Mouse (Mus musculus) right cerebral cortex, postnatal 36 days (tissue): ENCODE results near the gene Dnajc8.

Experiments used
- DNase-seq, 2 experiments: peaks; one replicate each; pipeline ENCODE4 v3.0.0; 2022; ENCODE audit warnings: low spot score in 2 of 2, mixed read lengths in 1 of 2

Dnajc8 gene

DNA sequence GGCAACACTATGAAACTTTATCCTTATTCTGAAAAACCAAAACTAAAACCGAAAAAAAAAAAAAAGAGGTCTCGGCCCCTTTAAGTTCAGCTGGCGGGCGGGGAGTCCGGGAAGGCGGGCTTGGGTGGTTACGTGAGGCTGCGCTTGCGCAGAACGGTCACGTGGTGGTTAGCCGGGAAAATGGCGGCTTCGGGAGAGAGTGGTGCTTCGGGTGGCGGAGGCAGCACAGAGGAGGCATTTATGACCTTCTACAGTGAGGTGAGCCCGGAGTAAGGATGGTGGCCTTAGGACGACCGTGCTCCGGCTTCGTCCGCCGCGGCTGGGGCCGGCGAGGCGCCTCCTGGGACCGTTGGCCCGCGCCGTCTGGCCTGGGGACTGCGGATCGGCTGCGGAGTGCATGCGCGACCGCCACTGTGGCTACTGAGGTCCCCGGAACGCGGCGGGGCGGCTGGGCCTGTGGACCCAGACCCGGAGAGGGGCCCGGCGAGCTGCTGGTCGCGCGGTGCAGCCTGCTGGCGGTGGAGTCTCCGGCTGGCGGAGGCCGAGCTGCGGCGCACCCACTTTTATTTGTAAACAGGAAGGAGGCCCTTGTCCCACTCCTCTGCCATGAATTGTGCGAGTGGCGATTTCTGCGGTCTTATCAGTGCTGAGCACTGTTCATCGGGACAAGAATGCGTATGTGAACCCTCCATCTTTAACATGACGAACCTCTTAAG is at the start of gene Dnajc8:
Gene Dnajc8 (plus strand): TSS at position 145 of the 716 bp plus-strand sequence.
- DNase-seq: peak; percentile 88 to 90

DNA sequence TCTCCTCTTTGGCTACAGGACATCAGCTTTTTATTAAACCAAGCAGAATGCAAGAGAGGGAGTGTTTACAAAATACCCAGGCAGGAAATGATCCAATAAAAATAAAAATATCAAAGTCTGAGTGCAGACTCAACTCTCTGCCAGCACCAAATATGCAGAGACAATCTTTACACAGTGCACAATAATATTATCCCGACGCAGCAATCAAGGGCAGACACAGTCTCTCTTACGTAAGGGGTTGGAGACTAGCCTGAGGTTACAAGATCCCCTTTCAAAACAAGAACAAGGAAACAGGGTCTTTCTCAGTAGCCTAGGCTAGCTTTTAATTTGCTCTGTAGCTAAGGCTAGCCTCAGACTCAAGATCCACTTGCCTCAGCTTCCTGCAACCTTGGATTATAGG is 46.8 kb upstream of the Dnajc8 start:
- no peak for DNase-seq

GRCm38 (mm10) chr4:132488976-132489375 is 46.4 kb upstream of the Dnajc8 start:
- DNase-seq: no peak

DNA sequence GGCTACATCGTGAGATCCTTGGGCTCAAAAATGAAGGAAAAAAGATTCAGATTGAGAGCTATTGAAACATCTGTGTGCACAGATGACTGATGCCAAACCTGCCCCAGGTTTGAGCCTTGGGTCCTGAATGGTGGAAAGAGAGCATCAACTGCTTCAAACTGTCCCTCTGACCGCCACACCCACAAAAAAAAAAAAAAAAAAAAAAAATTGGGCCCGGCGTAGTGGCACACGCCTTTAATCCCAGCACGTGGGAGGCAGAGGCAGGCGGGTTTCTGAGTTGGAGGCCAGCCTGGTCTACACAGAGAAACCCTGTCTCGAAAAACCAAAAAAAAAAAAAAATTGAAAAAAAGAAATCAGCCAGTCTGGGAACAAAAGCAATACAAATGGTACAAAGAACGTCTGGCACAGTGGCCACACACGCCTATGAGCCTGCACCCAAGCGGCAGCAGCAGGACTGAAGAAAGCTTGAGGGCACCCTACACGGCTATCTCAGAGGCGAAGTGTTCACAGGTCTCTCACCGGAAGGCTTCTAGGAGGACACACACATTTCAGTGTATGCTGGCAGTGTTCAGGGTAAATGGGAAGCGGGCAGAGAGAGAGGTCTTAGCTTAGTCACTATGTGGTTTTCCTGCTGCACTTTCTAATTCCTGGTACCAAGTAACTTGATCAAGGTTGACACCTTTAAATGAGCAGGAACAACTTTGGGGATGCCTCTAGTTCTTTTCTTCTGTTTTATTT is 44.9 kb upstream of the Dnajc8 start:
- DNase-seq: no peak

- no peak for DNase-seq
Measured at GRCm38 (mm10) chr4:132491057-132491456, 44.3 kb upstream of the Dnajc8 start.

DNA sequence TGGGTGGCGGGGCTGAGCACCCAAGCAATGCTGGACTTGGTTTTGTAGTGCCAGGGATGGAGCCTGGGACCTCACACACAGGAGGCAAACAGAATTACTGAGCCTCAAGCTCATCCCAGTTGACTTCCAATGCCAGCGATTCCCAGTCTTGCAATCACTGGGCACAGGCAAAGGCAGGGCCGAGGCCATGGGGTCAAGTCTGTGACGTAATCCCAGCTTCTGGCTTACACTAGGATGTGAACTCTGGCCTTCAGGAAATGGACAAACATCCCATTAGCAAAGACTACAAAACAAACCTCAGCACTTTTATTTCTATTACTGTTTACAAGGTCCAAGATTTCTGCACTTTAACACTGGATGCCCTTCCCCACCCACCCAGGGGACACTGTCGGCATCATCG is 43.6 kb upstream of the Dnajc8 start:
- no peak for DNase-seq

DNA sequence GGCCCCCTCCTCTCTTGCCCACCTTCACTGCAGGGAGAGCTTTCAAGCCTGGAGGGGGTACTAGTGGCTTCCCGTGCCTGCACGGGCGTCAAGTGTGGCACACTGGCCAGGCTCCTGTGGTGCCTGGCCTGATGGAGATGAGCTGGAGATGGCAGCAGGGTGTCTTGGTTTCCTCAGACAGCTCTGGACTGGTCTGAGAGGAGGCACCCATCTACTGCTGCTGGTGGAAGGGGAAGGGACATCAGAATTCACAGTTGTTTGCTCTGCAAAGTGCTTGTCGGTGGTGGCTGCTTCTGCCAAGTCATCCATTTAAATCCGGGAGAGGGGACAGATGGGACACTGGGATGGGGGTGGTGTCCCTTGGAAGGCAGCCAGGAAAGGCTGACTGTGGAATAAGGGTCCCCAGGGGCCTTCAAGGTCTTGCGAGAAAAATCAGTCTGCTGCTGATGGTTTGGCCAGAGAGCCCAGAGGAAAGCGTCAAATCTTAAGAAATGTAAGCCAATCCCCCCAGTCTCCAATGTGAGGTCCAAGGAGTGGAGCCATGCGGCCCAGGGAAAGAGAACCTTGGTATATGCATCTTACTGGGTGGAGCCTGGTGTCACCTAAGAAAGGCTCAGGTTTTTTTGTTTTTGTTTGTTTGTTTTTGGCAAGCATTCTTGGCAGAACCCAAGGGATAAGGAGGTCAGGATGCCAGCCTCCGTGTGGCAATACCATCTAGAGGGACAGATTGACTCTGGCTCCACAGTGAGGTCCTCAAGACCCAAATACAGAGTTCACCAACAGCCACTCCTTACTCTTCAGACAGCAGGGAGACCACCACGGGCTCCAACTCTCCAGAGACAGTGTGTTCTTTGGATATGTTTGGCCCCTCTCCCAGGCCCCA is 42.9 kb upstream of the Dnajc8 start:
- DNase-seq: no peak

DNA sequence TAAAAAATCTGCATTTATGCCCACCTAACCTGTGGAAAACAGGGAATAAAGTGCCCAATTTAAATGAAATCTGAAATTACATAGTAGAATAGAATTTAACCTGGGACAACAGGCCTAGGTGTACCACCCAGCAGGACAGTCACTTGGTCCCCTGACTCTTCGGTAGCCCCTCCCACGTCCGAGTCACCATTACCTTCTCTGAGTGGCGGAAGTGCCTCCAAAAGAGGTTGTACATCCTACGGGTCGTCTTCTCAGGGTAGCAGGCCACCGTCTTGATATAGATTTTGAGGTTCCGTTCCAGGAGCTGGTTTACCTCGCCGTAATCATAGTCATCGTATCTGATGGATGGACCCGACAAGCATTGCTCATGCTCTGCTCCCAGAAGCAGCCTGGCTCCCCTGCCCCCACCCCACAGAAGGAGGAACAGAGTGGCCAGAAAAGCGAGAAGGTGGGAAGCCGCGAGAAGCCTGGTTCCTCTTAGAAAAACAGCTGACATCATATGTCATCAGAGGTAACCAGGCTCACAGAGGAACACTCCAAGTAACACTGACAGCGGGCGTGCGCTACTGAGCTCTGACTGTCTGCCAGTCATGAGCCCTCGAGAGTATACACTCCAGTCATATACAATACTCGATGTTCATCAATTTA is 41.0 kb upstream of the Dnajc8 start:
- no peak for DNase-seq

- no peak for DNase-seq
Measured at GRCm38 (mm10) chr4:132501639-132502038, 33.7 kb upstream of the Dnajc8 start.

DNA sequence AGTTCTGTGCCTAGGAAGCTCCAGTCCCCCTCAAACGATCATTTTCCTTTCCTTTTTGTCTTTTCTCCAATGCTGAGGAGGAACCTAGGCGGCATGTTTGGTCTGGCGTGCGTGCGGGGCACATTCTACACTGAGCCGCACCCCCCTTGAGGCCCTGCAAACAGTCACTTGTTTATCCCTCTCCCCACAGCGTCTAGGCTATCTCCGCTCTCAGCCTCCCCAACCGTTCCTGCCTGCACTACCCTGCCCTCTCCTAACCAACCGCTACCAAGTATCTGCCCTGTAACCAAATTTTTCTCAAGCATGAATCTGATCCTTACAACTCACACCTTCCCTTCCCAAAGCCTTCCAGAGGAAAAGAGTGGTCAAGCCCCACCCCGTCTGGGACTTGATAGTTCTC is 32.0 kb upstream of the Dnajc8 start:
- no peak for DNase-seq

DNA sequence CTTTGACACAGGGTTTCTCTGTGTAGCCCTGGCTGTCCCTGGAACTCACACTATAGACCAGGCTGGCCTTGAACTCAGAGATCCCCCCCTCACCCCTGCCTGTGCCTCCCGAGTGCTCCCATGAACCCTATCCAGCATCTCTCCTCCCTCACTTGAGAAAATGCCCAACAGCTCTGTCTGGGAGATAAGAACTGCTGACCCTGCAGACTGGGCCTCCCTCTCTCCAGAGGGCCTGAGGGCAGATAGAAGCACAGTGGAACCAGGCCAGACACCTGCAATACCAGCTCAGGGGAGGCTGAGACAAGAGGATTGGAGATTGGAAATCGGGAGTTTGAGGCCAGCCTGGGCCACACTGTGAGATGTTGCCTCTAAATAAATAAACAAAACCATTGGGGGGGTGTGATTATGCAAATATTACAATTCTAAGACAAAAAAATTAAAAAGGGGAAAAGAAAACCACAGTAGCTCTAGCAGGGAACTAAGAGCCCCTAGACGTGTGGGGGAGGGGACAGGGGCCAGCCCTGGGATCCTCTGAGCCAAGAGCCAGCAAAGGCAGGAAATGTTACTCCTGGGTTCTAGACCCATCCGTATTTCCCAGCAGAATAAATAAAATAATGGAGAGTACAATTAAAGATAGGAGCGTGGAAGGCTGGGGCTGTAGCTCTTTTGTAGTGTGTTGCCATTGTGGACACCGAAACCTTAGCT is 30.2 kb upstream of the Dnajc8 start:
- no peak for DNase-seq

DNA sequence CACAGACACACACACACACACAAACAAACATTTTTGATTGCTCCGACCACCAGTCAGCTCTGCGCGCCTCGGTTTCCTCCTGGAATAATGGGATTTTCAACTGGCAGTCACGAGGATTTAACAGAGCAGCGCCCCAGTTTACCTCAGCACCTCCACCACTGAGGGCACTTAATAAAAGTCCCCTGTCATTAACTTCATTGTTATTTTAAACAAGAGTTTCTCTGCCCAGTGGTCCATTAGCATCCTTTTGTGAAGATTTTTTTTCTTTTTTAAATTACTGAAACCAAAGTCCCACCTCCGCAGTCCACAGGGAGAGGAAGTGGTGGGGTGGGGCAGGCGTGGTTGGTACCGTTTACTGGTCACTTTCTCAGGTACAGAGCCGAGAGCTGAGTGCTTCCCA is 29.6 kb upstream of the Dnajc8 start:
- DNase-seq: no peak

GRCm38 (mm10) chr4:132506250-132506649 is 29.1 kb upstream of the Dnajc8 start:
- no peak for DNase-seq

DNA sequence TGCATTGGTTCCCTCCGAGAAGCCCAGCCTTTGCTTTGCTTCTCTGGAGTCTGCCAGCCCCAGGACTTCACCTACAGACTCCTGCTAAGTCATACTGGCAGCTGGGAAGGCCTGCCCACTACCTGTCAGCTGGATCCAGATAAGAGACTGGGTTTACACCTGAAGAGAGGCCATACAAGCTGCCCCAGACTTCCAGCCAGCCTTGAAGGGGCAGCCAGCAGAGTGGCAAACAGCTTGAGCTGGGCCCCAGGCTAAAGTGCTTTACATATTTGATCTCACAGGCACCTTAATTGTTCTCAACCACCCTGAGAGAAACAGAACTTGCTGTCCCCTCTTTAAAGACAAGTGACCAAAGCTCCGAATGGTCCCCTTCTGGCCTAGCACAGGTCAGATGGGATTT is 28.1 kb upstream of the Dnajc8 start:
- no peak for DNase-seq

DNA sequence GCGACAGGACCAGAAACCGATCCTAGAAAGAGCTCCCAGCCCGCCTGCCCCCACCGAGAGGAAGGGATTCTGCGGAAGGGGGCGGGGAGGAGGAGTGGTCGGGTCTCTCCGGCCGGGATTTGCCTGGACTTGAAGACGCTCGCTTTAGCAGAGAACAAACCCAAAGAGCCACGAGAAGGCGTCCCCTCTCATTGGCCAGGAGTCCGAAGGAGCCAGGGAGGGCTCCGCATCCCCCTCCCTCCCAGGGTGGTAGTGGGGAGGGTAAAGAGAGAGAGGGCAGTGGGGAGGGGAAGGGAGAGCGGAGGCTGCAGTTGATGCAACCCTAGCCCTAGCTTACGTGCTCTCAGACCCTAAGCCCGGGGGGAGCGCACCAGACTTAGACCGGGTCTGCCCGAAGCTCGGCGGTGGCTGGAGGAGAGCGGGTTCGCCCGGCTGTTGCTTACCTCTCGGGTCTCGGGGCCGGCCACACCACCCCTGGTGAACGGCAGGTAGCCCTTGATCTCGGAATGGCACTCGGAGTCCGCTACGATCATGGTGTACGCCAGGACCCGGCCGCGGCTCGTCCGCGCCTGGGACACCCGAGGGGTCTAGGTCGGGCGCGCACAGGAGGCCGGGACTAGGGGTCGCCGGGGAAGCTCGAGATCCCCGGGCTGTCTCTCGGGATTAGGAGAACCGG is 25.6 kb upstream of the Dnajc8 start:
- peak; percentile 44 to 50 for DNase-seq

GRCm38 (mm10) chr4:132510352-132510798 is 25.0 kb upstream of the Dnajc8 start, which contains the start of gene Sesn2:
Sesn2 (minus strand) TSS chr4:132510501.
- peak; percentile 96 to 97 for DNase-seq

- no peak for DNase-seq
Measured at GRCm38 (mm10) chr4:132512080-132512479, 23.3 kb upstream of the Dnajc8 start.

GRCm38 (mm10) chr4:132513395-132514273 is 21.7 kb upstream of the Dnajc8 start:
- no peak for DNase-seq

- DNase-seq: peak; percentile 43 to 58
Measured at GRCm38 (mm10) chr4:132514555-132515135, 20.7 kb upstream of the Dnajc8 start.
